ENCODE assay signal across 8 mouse cellular contexts in genomic region chr16:78316849-78317248, GRCm38 (mm10). TPM values are rescaled to one million over a fixed set of nuclear protein-coding genes. Genes with fewer than 3 reads are reported as not detected.
DNase-seq lines count a peak whose midpoint lies in the region; ATAC-seq lines count a peak whose summit lies in the region.

No protein-coding gene starts in this region.

- peaks cover 21% of the 10 kb centered on the region; the same call in 1 of the 2 replicates for H3K4me1 ChIP-seq in forebrain, embryonic 11.5 days (replicated peaks; ENCODE audit: control insufficient read depth, insufficient read depth, low read length)
- peaks cover 48% of the 10 kb centered on the region for H3K4me1 ChIP-seq in forebrain, embryonic 12.5 days
- H3K4me1 ChIP-seq in embryonic facial prominence, embryonic 11.5 days (ENCODE audit: control insufficient read depth, insufficient read depth, low read length): no peaks in the 10 kb centered on the region

- no peak overlapping the region for H3K4me3 ChIP-seq in forebrain, embryonic 11.5 days (ENCODE audit: low read depth, low read length)
- no peak overlapping the region for H3K4me3 ChIP-seq in forebrain, embryonic 12.5 days (replicated peaks)
- no peak overlapping the region for H3K4me3 ChIP-seq in embryonic facial prominence, embryonic 11.5 days (ENCODE audit: low read depth, low read length)

- WGBS in forebrain, embryonic 11.5 days: 82% methylated on average over 9 of the region's 9 CpGs
- 79% methylated on average over 9 of the region's 9 CpGs for WGBS in forebrain, embryonic 12.5 days
- 87% methylated on average over 9 of the region's 9 CpGs for WGBS in embryonic facial prominence, embryonic 11.5 days

- no peak for ATAC-seq in forebrain, embryonic 11.5 days (replicated peaks; ENCODE audit: low FRiP score)
- ATAC-seq in forebrain, embryonic 12.5 days (ENCODE audit: low FRiP score): no peak
- ATAC-seq in embryonic facial prominence, embryonic 11.5 days (replicated peaks; ENCODE audit: insufficient number of reproducible peaks, low FRiP score, low TSS enrichment, low read depth): no peak
- peak; percentile 80 to 83 for ATAC-seq in hematopoietic stem cell, adult 5-6 weeks (replicated peaks in 1 of 2; ENCODE audit: insufficient read depth in 1 of 2, low FRiP score in 2 of 2, low TSS enrichment in 1 of 2, low read depth in 1 of 2, poor library complexity in 2 of 2, severe bottlenecking in 2 of 2)

- H3K36me3 ChIP-seq in forebrain, embryonic 11.5 days (ENCODE audit: control insufficient read depth, insufficient read depth, low read length): no peaks in the 10 kb centered on the region
- H3K36me3 ChIP-seq in forebrain, embryonic 12.5 days (replicated peaks): no peaks in the 10 kb centered on the region
- no peaks in the 10 kb centered on the region for H3K36me3 ChIP-seq in embryonic facial prominence, embryonic 11.5 days (replicated peaks; ENCODE audit: control insufficient read depth, insufficient read depth, low read depth, low read length)

- no peak overlapping the region for H3K27ac ChIP-seq in forebrain, embryonic 11.5 days (ENCODE audit: low read depth, low read length)
- no peak overlapping the region for H3K27ac ChIP-seq in forebrain, embryonic 12.5 days
- H3K27ac ChIP-seq in embryonic facial prominence, embryonic 11.5 days (replicated peaks; ENCODE audit: low read depth, low read length): no peak overlapping the region

- DNase-seq in forebrain, embryonic 11.5 days (ENCODE audit: low spot score): peak; percentile 60
- peak; percentile 39 for DNase-seq in urinary bladder, postnatal 25 days (ENCODE audit: low spot score)
- DNase-seq in urinary bladder, adult 2 months (ENCODE audit: low spot score): no peak
- peak; percentile 47 for DNase-seq in embryonic facial prominence, embryonic 11.5 days (ENCODE audit: low spot score)
- DNase-seq in lung, adult 18-20 months: peak; percentile 61 to 72
- DNase-seq in right cerebral cortex, postnatal 10 days (ENCODE audit: low spot score in 2 of 2): peak; percentile 74 to 77

- H3K27me3 ChIP-seq in forebrain, embryonic 11.5 days (ENCODE audit: control insufficient read depth, insufficient read depth, low read length): no peaks in the 10 kb centered on the region
- no peaks in the 10 kb centered on the region for H3K27me3 ChIP-seq in forebrain, embryonic 12.5 days
- no peaks in the 10 kb centered on the region for H3K27me3 ChIP-seq in embryonic facial prominence, embryonic 11.5 days (ENCODE audit: control insufficient read depth, insufficient read depth, low read length)

- no peaks in the 10 kb centered on the region for H3K9me3 ChIP-seq in forebrain, embryonic 11.5 days (ENCODE audit: control insufficient read depth, low read length)
- no peaks in the 10 kb centered on the region for H3K9me3 ChIP-seq in forebrain, embryonic 12.5 days
- H3K9me3 ChIP-seq in embryonic facial prominence, embryonic 11.5 days (replicated peaks; ENCODE audit: control insufficient read depth, low read length): no peaks in the 10 kb centered on the region

- H3K4me2 ChIP-seq in forebrain, embryonic 11.5 days (ENCODE audit: low read depth, low read length, severe bottlenecking): no peak overlapping the region
- no peak overlapping the region for H3K4me2 ChIP-seq in forebrain, embryonic 12.5 days
- H3K4me2 ChIP-seq in embryonic facial prominence, embryonic 11.5 days (ENCODE audit: low read depth, low read length): no peak overlapping the region

- no peak overlapping the region for H3K9ac ChIP-seq in forebrain, embryonic 11.5 days (ENCODE audit: low read length)
- no peak overlapping the region for H3K9ac ChIP-seq in forebrain, embryonic 12.5 days
- no peak overlapping the region for H3K9ac ChIP-seq in embryonic facial prominence, embryonic 11.5 days (replicated peaks; ENCODE audit: low read length)

RNA-seq across cellular contexts. Expression of gene Cxadr, which starts 15.6 kb away (rescaled TPM):
- polyA plus RNA-seq in forebrain, embryonic 11.5 days (2014; fragmentation: Nextera tagmentation; extraction: Ambion mirVana): 57.1 and 63.4 TPM in 2 replicates
- polyA plus RNA-seq in forebrain, embryonic 12.5 days (2016; fragmentation: Nextera tagmentation; extraction: Ambion mirVana): 108 and 120 TPM in 2 replicates
- 8.3 and 9.0 TPM in 2 replicates for polyA plus RNA-seq in urinary bladder, adult 2 months (2012; rRNA removed)
- 34.1 and 38.7 TPM in 2 replicates for polyA plus RNA-seq in embryonic facial prominence, embryonic 11.5 days (2014; fragmentation: Nextera tagmentation; extraction: Ambion mirVana)
- total RNA-seq in hematopoietic stem cell, adult 5-6 weeks (2017): 0.69 and 0.79 TPM in 2 replicates

Comparison
In these comparisons a context has a peak if more than half of its experiments do, and no peak if none do; other contexts are left out.
1. ATAC-seq: peak in hematopoietic stem cell, adult 5-6 weeks (2 of 2); none in forebrain, embryonic 11.5 days (single experiment), forebrain, embryonic 12.5 days (single experiment) and embryonic facial prominence, embryonic 11.5 days (single experiment).